Mouse (Mus musculus) CD4-positive, CD25-positive, alpha-beta regulatory T cell, adult 9 weeks (primary cell): ENCODE results near the gene Hhipl1. TPM values are rescaled to one million over a fixed set of nuclear protein-coding genes. Genes with fewer than 3 reads are reported as not detected.

Experiments
- polyA plus RNA-seq: library from polyadenylated mRNA; unstranded; fragments of 100-300 nt; shearing (Covaris generic); gene quantifications from one replicate; pipeline ENCODE4 v1.2.1, GENCODE M21; 2017

Hhipl1 gene
- polyA plus RNA-seq = not detected

DNA sequence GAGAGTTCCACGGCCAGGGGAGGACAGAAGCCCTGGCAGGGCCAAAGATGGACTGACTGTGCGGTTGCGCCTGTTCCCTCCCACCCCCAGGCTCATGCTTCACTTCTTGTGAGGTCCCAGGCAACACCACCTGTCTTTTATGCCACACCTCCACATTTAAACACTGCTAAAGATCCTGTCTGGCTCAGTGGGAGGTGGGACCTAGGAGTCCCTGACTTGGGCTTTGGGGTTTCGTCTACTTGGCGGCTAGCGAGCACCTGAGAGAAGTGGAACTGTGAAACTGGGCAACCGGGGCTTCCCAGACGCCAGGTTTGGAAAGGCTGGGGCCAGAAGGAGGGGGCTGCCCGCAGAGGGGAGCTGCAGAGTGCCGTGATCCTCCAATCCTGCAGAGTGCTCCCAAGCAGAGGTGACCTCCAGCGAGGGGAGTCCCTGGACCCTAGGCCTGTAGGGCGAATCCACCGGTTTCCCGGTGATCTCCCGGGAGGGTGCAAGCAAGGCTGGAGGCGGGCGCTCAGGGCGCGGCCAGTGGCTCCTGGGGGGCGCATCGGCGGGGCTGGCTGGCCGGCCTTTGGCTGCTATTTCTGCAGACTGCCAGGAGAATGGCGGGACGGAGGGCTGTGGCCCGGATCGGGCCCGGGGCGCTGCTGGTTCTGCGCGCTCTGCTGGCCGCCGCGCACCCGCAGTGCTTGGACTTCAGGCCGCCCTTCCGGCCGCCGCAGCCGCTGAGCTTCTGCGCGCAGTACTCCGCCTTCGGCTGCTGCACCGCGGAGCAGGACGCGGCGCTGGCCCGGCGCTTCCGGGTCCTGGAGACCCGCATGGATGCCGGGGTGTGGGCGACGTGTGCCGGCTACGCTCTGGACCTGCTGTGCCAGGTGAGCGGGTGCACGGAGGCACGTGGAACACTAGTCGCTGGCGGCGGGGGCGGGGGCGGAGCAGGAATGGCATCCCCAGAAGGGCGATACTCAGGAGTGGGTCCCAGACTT, at the start of gene Hhipl1:
Gene Hhipl1, plus strand, starts transcription at position 459 of the 983 bp plus-strand sequence.

DNA sequence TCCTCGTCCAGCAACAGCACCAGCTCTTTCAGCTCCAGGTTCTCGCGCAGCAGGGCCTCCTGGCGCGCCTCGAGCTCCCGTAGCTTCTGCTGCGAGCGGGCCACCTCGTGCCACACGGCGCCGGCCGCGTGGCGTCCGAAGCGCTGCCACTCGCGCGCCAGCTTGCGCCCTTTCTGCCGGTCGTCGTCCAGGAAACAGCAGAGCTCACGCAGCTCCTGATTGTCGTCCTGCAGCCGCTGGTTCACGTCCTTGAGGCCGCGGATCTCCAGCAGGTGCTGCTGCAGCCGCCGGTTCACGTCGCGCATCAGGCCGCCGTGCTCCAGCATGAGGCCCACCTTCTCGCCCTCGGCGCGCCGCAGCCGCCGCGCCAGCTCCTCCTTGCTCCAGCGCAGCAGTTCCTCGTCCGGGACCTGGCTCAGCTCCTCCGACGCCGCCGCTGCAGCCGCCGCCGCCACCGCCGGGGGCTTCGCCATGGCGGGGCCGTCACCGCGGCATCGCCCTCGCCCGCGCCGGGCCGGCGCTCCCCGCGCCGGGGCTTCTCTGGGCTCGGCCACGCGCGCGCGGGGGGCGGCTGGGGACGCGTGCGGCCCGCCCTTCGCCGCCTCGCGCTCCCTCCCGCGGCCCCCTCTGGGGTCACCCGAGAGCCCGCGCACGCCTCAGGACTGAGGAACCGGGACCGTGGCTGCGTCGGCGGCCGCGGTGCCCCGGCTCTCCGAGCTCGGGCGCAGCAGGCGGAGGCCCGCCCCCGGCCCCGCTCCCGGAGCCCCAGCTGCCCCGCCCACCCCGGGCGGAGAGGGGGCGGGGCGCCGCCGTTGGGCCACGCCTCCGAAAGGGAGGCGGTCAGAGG, 31.2 kb upstream of the Hhipl1 start, which contains the start of gene Ccdc85c:
Gene Ccdc85c, minus strand, starts transcription at position 765 of the 847 bp plus-strand sequence.

DNA sequence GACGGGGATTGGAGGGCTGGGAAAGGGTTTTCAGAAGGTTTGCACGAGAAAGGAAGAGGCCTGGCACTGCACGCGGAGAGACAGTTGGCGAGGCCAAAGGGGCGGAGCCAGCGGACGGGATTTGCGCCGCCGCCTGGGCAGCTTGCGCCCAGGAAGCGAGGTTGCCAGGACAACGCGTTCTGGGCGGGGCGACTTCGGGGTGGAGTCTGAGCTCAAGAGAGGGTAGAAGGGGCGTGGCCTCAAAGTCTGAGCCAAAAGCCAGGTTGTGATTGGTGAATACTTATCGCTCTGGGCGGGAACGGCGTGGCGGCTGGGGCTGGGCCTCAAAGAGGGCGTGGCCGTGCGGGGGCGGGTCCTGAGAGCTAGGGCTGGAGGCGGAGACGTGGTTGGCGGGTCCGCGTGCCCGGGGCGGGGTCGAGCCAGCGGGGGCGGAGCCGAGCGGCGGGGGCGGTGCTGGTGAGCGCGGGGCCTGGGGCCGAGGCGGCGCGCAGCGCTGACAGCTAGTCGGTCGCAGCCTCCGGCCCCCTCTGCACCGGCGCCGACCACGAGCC, 27.9 kb downstream of the Hhipl1 start, which contains the start of gene Cyp46a1:
Gene Cyp46a1, plus strand, starts transcription at position 487 of the 551 bp plus-strand sequence.

DNA sequence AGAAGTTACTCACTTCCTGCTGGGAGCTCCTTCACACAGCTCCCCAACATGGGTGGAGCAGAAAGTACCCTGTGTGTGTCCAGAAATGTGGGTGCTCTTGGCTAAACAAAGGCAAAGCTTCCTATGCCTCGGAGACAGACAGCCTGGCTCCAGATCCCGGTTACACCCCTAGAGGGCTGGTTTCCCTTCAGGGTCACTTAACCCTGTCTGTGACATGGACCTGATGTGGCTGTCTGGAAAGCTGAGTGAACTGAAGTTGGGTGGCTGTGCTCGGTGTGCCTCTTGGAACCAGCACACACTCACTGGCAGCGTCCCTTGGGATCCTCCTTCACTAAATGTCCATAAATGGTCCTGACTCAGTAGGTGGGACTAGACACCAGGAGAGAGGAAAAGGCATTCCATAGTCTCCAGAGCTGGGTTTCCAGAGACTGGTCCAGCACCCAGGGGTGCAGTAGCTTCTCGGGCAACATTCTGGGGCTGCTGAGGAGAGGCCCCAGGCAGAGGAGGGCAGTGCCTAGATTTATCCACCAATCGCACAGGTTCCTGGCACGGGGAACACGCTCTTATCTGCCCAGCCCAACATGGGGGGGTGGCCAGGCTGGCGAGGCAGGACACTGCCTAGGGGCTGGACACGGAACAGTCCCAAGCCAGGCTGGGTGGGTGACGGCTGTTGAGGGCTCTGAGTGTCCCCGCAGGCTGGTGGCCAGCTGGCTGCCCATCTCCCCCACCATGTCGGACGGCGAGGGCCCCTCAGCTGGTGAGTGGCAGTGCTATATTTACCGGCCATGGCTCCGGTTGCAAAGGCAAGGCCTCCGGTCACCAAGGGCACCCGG, 64.7 kb downstream of the Hhipl1 start, which contains the start of gene Eml1:
Gene Eml1, plus strand, starts transcription at position 362 of the 833 bp plus-strand sequence.

Other genes starting within 250 kb of the Hhipl1 start
- 31.2 TPM for gene Setd3, start 127.0 kb upstream of the Hhipl1 start, polyA plus RNA-seq
- 4.9 TPM for gene Ccnk, start 126.7 kb upstream of the Hhipl1 start, polyA plus RNA-seq
- not detected for gene Ccdc85c, start 30.8 kb upstream of the Hhipl1 start, polyA plus RNA-seq
- gene Cyp46a1, start 28.1 kb downstream of the Hhipl1 start, polyA plus RNA-seq = not detected
- gene Eml1, start 64.7 kb downstream of the Hhipl1 start, polyA plus RNA-seq = 0.53 TPM
- 602 TPM for gene Evl, start 248.4 kb downstream of the Hhipl1 start, polyA plus RNA-seq